Mouse (Mus musculus): ENCODE data around the gene Tmem51. TPM values are rescaled to one million over a fixed set of nuclear protein-coding genes. Genes with fewer than 3 reads are reported as not detected.

The Tmem51 gene
- polyA plus RNA-seq, 1 experiment from 2014 or later = 79.0 TPM

DNA sequence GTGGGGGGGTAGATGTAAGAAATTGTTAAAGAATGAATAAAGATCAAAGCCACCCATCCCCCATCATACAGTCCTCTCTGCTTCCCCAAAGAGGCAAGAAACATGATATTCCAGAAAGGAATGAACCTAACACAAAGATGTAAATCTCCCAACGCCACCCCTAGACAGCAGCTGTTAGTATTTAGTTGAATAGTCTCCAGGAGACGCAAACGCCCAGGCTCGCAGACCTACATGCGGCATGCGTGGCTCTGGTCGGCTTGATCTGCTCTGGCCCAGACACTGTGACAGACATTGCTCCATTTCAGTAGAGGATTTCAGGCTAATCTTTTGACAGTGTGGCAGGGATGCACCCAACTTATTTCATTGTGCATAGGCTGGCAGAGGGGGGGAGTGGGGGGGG, 34.4 kb upstream of the Tmem51 start:
- Histone ChIP-seq H3K36me3 (ENCODE audit: control insufficient read depth, insufficient read depth, low read length) (no peaks in the 10 kb centered on the region), H3K27me3 (ENCODE audit: control insufficient read depth, insufficient read depth, low read length) (no peaks in the 10 kb centered on the region), H3K9me3 (ENCODE audit: control insufficient read depth, low read length) (no peaks in the 10 kb centered on the region), H3K4me1 (replicated peaks; ENCODE audit: control insufficient read depth, insufficient read depth) (no peaks in the 10 kb centered on the region), H3K4me2 (replicated peaks; ENCODE audit: low read depth) (no peak overlapping the region), H3K4me3 (ENCODE audit: low read depth, low read length) (no peak overlapping the region), H3K9ac (ENCODE audit: low read length) (no peak overlapping the region), H3K27ac (replicated peaks) (no peak overlapping the region)
- 43% methylated on average over 7 of the region's 7 CpGs for WGBS
- no peak for TF ChIP-seq CTCF (IDR thresholded peaks at IDR 0.05; ENCODE audit: low read depth)
- TF ChIP-seq EP300 (optimal IDR thresholded peaks at IDR 0.05) = no peak
- ATAC-seq (ENCODE audit: low FRiP score, low TSS enrichment) (no peak), DNase-seq (ENCODE audit: low spot score) (no peak)

- DNase-seq (ENCODE audit: low spot score) = no peak
- Histone ChIP-seq H3K27me3 (ENCODE audit: control insufficient read depth, insufficient read depth, low read length) (no peaks in the 10 kb centered on the region), H3K4me1 (replicated peaks; ENCODE audit: control insufficient read depth, insufficient read depth) (no peaks in the 10 kb centered on the region), H3K9ac (ENCODE audit: low read length) (no peak overlapping the region), H3K9me3 (ENCODE audit: control insufficient read depth, low read length) (no peaks in the 10 kb centered on the region), H3K4me2 (replicated peaks; ENCODE audit: low read depth) (no peak overlapping the region), H3K4me3 (ENCODE audit: low read depth, low read length) (no peak overlapping the region), H3K36me3 (ENCODE audit: control insufficient read depth, insufficient read depth, low read length) (no peaks in the 10 kb centered on the region), H3K27ac (replicated peaks) (no peak overlapping the region)
- WGBS = 73% methylated on average over 12 of the region's 12 CpGs
- ATAC-seq (ENCODE audit: low FRiP score, low TSS enrichment) = no peak
- TF ChIP-seq EP300 (optimal IDR thresholded peaks at IDR 0.05) = no peak
- no peak for TF ChIP-seq CTCF (IDR thresholded peaks at IDR 0.05; ENCODE audit: low read depth)
These were observed 33.9 kb upstream of the Tmem51 start for GRCm38 (mm10) chr4:142117993-142118392.

- Histone ChIP-seq H3K4me1 (replicated peaks; ENCODE audit: control insufficient read depth, insufficient read depth) (no peaks in the 10 kb centered on the region), H3K27ac (replicated peaks) (no peak overlapping the region), H3K27me3 (ENCODE audit: control insufficient read depth, insufficient read depth, low read length) (no peaks in the 10 kb centered on the region), H3K9ac (ENCODE audit: low read length) (no peak overlapping the region), H3K4me3 (ENCODE audit: low read depth, low read length) (no peak overlapping the region), H3K4me2 (replicated peaks; ENCODE audit: low read depth) (no peak overlapping the region), H3K9me3 (ENCODE audit: control insufficient read depth, low read length) (no peaks in the 10 kb centered on the region), H3K36me3 (ENCODE audit: control insufficient read depth, insufficient read depth, low read length) (no peaks in the 10 kb centered on the region)
- TF ChIP-seq EP300 (optimal IDR thresholded peaks at IDR 0.05) (no peak), CTCF (IDR thresholded peaks at IDR 0.05; ENCODE audit: low read depth) (peak; percentile 85)
- WGBS = 34% methylated on average over 8 of the region's 8 CpGs
- DNase-seq (ENCODE audit: low spot score) (peak; percentile 44), ATAC-seq (ENCODE audit: low FRiP score, low TSS enrichment) (peak; percentile 57; the same call in 1 of the 2 replicates)
These were observed 29.2 kb upstream of the Tmem51 start for GRCm38 (mm10) chr4:142113306-142113705.

DNA sequence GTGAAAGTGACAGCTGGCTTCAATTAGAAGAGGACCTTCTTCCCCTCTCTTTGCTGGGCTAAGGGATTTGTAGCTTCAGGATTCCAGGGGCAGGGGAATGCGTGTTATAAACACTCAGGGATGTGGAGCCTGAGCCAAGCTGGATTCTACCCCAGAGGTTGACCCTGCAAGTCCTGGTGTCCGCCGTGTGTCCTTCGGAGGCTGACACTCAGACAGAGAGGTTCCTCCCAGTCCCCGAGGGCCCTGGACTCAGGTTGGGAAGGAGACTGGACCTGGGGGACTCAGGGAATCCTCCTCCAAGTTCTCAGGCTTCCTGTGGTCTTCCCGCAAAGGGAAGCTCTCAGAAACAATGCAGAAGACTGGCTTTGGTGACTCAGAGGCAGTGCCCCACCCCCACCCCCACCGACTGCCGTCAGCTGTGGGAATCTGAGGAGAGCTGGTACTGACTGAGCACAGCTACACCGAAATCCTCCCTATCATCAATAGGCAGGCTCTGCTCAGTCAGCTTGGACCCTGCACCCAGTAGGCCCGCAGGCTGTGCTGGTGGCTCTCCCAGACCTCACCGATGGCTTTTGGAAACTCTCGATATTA, 19.1 kb upstream of the Tmem51 start:
- Histone ChIP-seq H3K4me1 (replicated peaks; ENCODE audit: control insufficient read depth, insufficient read depth) (0 out of 2 replicates have a peak, but pooled peaks cover 2% of the 10 kb centered on the region), H3K36me3 (ENCODE audit: control insufficient read depth, insufficient read depth, low read length) (0 out of 2 replicates have a peak, but pooled peaks cover 4% of the 10 kb centered on the region), H3K9ac (ENCODE audit: low read length) (no peak overlapping the region), H3K9me3 (ENCODE audit: control insufficient read depth, low read length) (no peaks in the 10 kb centered on the region), H3K4me3 (ENCODE audit: low read depth, low read length) (no peak overlapping the region), H3K27me3 (ENCODE audit: control insufficient read depth, insufficient read depth, low read length) (no peaks in the 10 kb centered on the region), H3K4me2 (replicated peaks; ENCODE audit: low read depth) (0 out of 2 replicates have a peak overlapping the region, but pooled peaks have one; percentile 11), H3K27ac (replicated peaks) (no peak overlapping the region)
- DNase-seq (ENCODE audit: low spot score) (peak; percentile 43), ATAC-seq (ENCODE audit: low FRiP score, low TSS enrichment) (no peak)
- no peak for TF ChIP-seq CTCF (IDR thresholded peaks at IDR 0.05; ENCODE audit: low read depth)
- TF ChIP-seq EP300 (optimal IDR thresholded peaks at IDR 0.05) = no peak
- whole genome bisulfite sequencing = 37% methylated on average over 12 of the region's 12 CpGs

DNA sequence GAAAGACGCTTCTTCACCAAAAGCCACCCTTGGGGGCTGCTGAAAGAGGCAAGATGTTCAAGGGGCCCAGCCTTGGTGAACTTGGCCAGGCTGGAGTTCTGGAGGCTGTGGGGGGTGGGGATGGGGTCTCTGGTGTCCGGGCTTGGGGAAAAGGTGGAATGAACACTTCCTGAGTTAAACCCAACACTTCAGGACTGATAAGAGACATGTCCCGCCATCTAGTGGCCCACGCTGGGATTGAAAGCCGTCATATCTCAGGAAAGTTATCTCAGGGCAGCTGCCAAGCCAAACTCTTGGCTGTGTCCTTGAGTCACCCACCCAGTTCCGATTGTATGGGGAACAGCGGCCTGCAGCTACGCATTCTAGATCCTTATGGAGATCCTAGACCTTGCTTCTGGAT, 14.2 kb upstream of the Tmem51 start:
- H3K4me1 ChIP-seq (replicated peaks; ENCODE audit: control insufficient read depth, insufficient read depth) = peaks cover 5% of the 10 kb centered on the region
- ATAC-seq (ENCODE audit: low FRiP score, low TSS enrichment) (peak; percentile 56), DNase-seq (ENCODE audit: low spot score) (peak; percentile 90)
- H3K9me3 ChIP-seq (ENCODE audit: control insufficient read depth, low read length) = no peaks in the 10 kb centered on the region
- no peak overlapping the region for H3K9ac ChIP-seq (ENCODE audit: low read length)
- H3K27ac ChIP-seq (replicated peaks) = peak overlapping the region; percentile 82
- TF ChIP-seq EP300 (optimal IDR thresholded peaks at IDR 0.05) (no peak), CTCF (IDR thresholded peaks at IDR 0.05; ENCODE audit: low read depth) (peak; percentile 86)
- 12% methylated on average over 8 of the region's 8 CpGs for WGBS
- H3K4me2 ChIP-seq (replicated peaks; ENCODE audit: low read depth) = peak overlapping the region; percentile 47
- no peaks in the 10 kb centered on the region for H3K36me3 ChIP-seq (ENCODE audit: control insufficient read depth, insufficient read depth, low read length)
- H3K27me3 ChIP-seq (ENCODE audit: control insufficient read depth, insufficient read depth, low read length) = no peaks in the 10 kb centered on the region
- no peak overlapping the region; the same call in 1 of the 2 replicates for H3K4me3 ChIP-seq (ENCODE audit: low read depth, low read length)

DNA sequence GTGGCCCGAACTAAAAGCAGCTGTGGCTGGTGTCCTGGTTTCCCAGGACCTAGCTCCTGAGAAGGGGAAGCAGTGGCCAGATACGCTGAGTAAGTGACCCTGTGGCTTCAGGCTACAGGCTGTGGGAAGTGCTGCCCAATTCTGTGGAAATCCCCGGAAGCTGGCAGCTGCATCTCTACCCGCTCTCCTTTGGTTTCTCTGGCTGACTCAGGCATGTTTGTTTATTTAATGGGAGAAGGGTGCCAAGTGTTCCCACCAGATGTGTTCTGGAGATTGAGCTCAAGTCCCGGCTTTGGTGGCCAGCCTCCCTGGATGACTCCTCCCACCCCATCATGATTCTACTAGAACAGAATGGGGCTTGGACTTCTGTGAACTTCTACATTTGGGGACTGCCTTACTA, 13.8 kb upstream of the Tmem51 start:
- no peak overlapping the region; the same call in 1 of the 2 replicates for H3K4me3 ChIP-seq (ENCODE audit: low read depth, low read length)
- no peaks in the 10 kb centered on the region for H3K27me3 ChIP-seq (ENCODE audit: control insufficient read depth, insufficient read depth, low read length)
- 7% methylated on average over 5 of the region's 5 CpGs for WGBS
- H3K4me1 ChIP-seq (replicated peaks; ENCODE audit: control insufficient read depth, insufficient read depth) = peaks cover 3% of the 10 kb centered on the region
- no peak overlapping the region for H3K9ac ChIP-seq (ENCODE audit: low read length)
- H3K36me3 ChIP-seq (ENCODE audit: control insufficient read depth, insufficient read depth, low read length) = no peaks in the 10 kb centered on the region
- TF ChIP-seq CTCF (IDR thresholded peaks at IDR 0.05; ENCODE audit: low read depth) = no peak
- TF ChIP-seq EP300 (optimal IDR thresholded peaks at IDR 0.05) = no peak
- DNase-seq (ENCODE audit: low spot score) = peak; percentile 70
- H3K9me3 ChIP-seq (ENCODE audit: control insufficient read depth, low read length) = no peaks in the 10 kb centered on the region
- peak overlapping the region; percentile 82 for H3K27ac ChIP-seq (replicated peaks)
- ATAC-seq (ENCODE audit: low FRiP score, low TSS enrichment) = peak; percentile 75
- H3K4me2 ChIP-seq (replicated peaks; ENCODE audit: low read depth) = peak overlapping the region; percentile 47

Data from stomach, postnatal 0 days (tissue).